Mouse (Mus musculus) activated CD4-positive, CD25-positive, alpha-beta regulatory T cell, adult 4 months (primary cell): Measurements from ENCODE around the gene Xkr8. TPM values are rescaled to one million over a fixed set of nuclear protein-coding genes. Genes with fewer than 3 reads are reported as not detected.

ENCODE experiments used
- ATAC-seq: one replicate; pipeline ENCODE4 v1.8.0; 2017
- polyA plus RNA-seq, 2 experiments: library from polyadenylated mRNA; unstranded; fragments of 100-300 nt; shearing (Covaris generic); gene quantifications; one replicate each; pipeline ENCODE4 v1.2.1; 2017

The Xkr8 gene
- polyA plus RNA-seq, 2 experiments from 2014 or later: 2.2 to 4.0 TPM

DNA sequence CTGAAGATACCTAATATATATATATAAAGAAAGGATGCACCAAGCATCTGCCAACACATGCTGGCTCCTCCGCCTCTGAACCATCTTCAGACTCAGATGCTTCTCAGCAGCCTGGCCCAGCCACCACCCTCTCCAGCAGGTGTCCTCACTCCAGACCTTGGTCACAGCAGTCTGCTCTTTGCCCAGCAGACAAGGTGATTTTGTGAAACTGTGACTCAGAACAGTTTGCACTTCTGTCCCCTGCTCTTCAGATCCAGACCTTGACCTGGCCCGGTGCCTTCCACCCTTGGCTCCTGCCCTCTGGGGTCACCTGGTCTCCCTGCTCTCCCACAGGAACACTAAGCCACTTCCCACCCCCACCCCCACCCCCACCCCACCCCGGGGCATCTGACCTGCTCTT, 3.5 kb upstream of the Xkr8 start:
- no peak for ATAC-seq

- no peak for ATAC-seq
Observed at GRCm38 (mm10) chr4:132735389-132735788, 3.0 kb upstream of the Xkr8 start.

DNA sequence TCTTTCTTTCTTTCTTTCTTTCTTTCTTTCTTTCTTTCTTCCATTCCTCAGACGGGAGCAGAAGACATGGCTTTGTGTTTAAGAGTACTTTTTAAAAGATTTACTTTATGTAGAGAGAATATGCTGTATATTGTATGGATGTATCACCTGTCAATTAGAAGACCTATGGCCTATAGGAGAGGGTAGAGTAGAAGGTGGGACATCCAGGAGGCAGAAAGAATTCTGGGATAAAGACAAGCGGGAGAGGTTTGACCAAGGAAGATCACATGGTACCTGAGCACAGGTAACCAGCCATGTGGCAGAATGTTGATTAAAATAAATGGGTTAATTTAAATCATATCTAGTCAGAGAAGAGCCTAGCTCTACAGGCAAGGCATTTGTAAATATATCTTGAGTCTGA, 2.4 kb upstream of the Xkr8 start:
- no peak for ATAC-seq

- ATAC-seq: no peak
Observed at GRCm38 (mm10) chr4:132733071-132733770, 875 bp upstream of the Xkr8 start.

DNA sequence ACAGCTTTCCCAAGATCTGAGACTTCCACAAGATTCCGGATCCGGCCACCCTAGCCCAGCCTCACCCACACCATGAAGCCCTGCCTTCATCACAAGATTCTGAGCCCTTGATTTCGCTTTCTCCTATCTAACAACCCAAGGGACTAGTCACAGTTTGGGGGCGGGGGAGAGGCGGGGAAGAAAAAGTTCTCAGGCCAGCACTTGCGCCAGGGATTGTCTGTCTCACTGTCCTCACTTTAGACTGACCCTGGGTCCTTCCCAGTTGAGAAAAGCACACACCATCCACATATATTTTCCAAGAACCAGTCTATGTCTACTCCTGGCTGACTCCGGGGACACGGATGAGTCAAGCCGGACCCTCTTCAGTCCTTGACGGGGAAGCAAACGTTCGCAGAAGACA, 730 bp downstream of the Xkr8 start:
- ATAC-seq: no peak

GRCm38 (mm10) chr4:132728233-132728632, 4.1 kb downstream of the Xkr8 start:
- ATAC-seq: no peak

GRCm38 (mm10) chr4:132718251-132718650, 14.1 kb downstream of the Xkr8 start:
- ATAC-seq: no peak

DNA sequence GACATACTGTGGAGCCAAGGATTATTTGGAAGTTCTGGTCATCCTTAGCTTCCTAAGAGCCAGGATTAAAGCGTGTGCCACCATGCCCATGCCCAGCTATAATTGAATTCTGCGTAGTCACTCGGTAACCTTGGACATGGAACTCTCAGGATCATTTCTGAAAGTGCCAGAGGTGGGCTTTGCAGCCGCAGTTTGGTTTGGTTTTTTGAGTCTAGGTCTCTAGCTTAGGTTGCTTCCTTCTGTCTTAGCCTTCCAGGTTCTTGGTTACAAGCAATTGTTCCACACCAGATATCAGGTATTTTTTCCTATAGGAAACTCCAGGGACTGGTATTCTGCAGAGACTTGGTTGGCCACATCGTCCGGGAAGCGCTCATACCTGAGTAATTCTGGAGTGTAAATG, 19.2 kb downstream of the Xkr8 start:
- no peak for ATAC-seq

GRCm38 (mm10) chr4:132706885-132707284, 25.5 kb downstream of the Xkr8 start:
- ATAC-seq: no peak

DNA sequence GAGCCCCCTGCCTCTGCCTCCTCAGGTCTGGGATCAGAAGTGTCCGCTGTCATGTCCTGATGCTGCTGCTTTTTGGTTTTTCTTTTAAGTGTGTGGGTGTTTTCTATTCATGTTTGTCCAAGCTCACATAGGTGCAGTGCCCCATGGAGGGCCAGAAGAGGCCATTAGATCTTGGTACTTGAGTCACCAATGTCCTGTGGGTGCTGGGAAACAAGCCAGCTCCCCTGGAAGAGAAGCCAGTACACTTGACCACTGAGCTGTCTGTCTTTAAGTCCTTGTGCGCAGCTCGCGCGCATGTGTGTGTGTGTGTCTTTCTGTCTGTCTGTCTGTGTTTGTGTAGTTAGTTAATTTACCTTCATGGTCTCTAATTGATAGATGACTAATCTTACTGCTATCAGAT, 30.3 kb downstream of the Xkr8 start:
- no peak for ATAC-seq

DNA sequence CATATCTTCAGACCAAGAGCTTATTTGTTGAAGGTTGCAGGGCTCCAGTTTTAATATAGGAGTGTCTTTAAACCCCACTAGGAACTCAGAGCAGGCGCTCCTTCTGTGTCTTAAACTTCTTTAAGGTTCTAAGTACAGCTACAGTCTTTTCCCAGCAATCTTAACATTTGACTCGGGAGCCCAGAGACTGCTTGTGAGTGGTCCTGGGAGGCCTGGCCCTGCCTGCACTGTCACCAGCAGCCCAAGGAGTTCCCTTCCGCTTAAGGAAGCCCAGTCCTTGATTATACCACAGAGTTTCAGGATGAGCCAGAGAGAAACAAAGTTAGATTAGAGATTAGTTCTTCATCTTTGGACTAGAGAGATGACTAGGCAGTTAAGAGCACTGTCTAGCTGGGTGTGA, 39.0 kb downstream of the Xkr8 start:
- ATAC-seq: no peak

GRCm38 (mm10) chr4:132689634-132690033, 42.7 kb downstream of the Xkr8 start:
- no peak for ATAC-seq

DNA sequence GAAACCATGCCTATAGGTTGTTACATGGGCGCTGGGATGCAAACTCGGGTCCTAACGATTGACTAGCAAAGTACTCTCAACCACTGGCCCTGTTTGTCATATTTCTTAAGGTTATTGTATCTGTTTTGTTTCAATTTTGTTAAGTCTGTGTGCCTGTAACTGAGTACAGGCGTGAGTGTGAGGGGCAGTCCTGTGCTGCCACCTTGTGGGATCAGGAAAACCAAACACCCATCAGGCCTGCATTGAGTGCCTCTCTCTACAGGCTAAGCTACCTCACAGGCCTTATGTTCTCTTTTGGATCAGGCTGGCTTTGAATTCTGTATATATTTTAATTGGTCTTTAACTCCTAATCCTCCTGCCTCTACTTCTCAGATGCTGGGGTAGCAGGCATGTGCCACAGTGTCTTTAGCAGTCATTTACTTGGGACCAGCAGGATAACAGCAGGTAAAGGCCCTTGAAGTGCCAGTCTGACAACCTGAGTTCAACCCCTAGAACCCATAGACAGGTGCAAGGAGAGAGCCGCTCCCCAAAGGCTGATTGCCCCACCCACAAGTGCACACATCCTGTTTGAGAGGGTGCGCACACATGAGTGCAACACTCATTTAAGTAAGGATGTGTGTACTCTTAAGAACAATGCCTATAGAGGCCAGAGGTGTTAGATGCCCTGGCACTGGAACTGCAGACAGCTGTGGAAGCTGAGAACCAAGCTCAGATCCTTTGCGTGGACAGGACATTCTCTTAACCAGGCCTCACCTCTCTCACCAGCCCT, 55.4 kb downstream of the Xkr8 start:
- ATAC-seq: peak; percentile 49

Other genes with a start within 250 kb of the Xkr8 start
- 1 to 10 TPM; 1.7 to 5.4 TPM for gene Sesn2, start 222.0 kb downstream of the Xkr8 start, polyA plus RNA-seq
- gene Atpif1, start 198.9 kb downstream of the Xkr8 start, polyA plus RNA-seq: 100 to 1,000 TPM; 222 to 226 TPM
- gene Dnajc8, start 197.0 kb downstream of the Xkr8 start, polyA plus RNA-seq: 100 to 1,000 TPM; 293 to 317 TPM
- under 1 TPM; 0.62 to 0.90 TPM for gene Ptafr, start 168.5 kb downstream of the Xkr8 start, polyA plus RNA-seq
- 10 to 100 TPM; 23.2 to 23.8 TPM for gene Eya3, start 93.6 kb downstream of the Xkr8 start, polyA plus RNA-seq
- gene Smpdl3b, start 24.7 kb upstream of the Xkr8 start, polyA plus RNA-seq: 1 to 10 TPM; 2.7 to 4.4 TPM
- gene Rpa2, start 35.8 kb upstream of the Xkr8 start, polyA plus RNA-seq: 10 to 100 TPM; 54.6 to 80.3 TPM
- gene Themis2, start 63.8 kb upstream of the Xkr8 start, polyA plus RNA-seq: 1 to 10 TPM in 1 of 2 experiments, under 1 TPM in 1; 0.91 to 1.0 TPM
- 10 to 100 TPM; 25.3 to 26.3 TPM for gene Ppp1r8, start 110.6 kb upstream of the Xkr8 start, polyA plus RNA-seq
- gene Stx12, start 152.0 kb upstream of the Xkr8 start, polyA plus RNA-seq: 10 to 100 TPM; 33.0 to 36.2 TPM
- gene Fam76a, start 190.0 kb upstream of the Xkr8 start, polyA plus RNA-seq: 10 to 100 TPM; 17.3 to 19.3 TPM
- 1 to 10 TPM; 4.2 TPM for gene Fgr, start 241.5 kb upstream of the Xkr8 start, polyA plus RNA-seq